Mouse (Mus musculus) forebrain, embryonic 10.5 days (tissue): ENCODE results near the gene Cptp. TPM values are rescaled to one million over a fixed set of nuclear protein-coding genes. Genes with fewer than 3 reads are reported as not detected.

Source experiments
- DNase-seq: peaks from one replicate; pipeline ENCODE4 v3.0.0-alpha.2; 2017; ENCODE audit warnings: low spot score; ENCODE audit errors: extremely low spot score
- H3K27ac ChIP-seq: fragments of 300-500 bp; sonication (generic); 2 replicates; pipeline ENCODE4 v1.5.1; 2016; ENCODE audit warnings: mild to moderate bottlenecking
- H3K27me3 ChIP-seq: fragments of 300-500 bp; sonication (generic); 2 replicates; pipeline ENCODE4 v1.6.1; 2016; ENCODE audit warnings: mild to moderate bottlenecking; ENCODE audit not compliant: poor library complexity, severe bottlenecking
- H3K36me3 ChIP-seq: fragments of 300-500 bp; sonication (generic); replicated peaks from 2 replicates; pipeline ENCODE4 v1.6.1; 2016; ENCODE audit warnings: mild to moderate bottlenecking, moderate library complexity
- H3K4me1 ChIP-seq: fragments of 300-500 bp; sonication (generic); 2 replicates; pipeline ENCODE4 v1.6.1; 2016
- H3K4me3 ChIP-seq: fragments of 300-500 bp; sonication (generic); 2 replicates; pipeline ENCODE4 v1.5.1; 2016; ENCODE audit warnings: mild to moderate bottlenecking, moderate library complexity
- H3K9me3 ChIP-seq: fragments of 300-500 bp; sonication (generic); 2 replicates; pipeline ENCODE4 v1.6.1; 2016; ENCODE audit warnings: mild to moderate bottlenecking, moderate library complexity
- WGBS: fragments of 180-500 bp; shearing (Covaris S2); methylation state at CpG from one replicate; pipeline ENCODE4 v1.1.7; 2016; 5-methylcytosine and 5-hydroxymethylcytosine counted together
- microRNA-seq: library from miRNA; unstranded; fragments of <30 nt; microRNA quantifications from one replicate; pipeline ENCODE4, GENCODE M21; 2017
- polyA plus RNA-seq: library from polyadenylated mRNA; unstranded; fragments of >200 nt; fragmentation: Nextera tagmentation; extraction: Ambion mirVana; gene quantifications from 2 replicates; pipeline ENCODE4 v1.2.1, GENCODE M21; 2016

Cptp gene
- polyA plus RNA-seq, 1 experiment from 2014 or later = 24.0 TPM

GRCm38 (mm10) chr4:155833836-155834235 lies 35.4 kb downstream of the Cptp start:
- no peaks in the 10 kb centered on the region; the same call in 1 of the 2 replicates for H3K9me3 ChIP-seq
- 49% methylated on average over 2 of the region's 2 CpGs for WGBS
- H3K4me3 ChIP-seq = peak overlapping the region; percentile 25

GRCm38 (mm10) chr4:155833234-155833633 lies 36.0 kb downstream of the Cptp start:
- DNase-seq = no peak
- Histone ChIP-seq H3K27me3 (no peaks in the 10 kb centered on the region), H3K36me3 (peaks cover 33% of the 10 kb centered on the region), H3K9me3 (no peaks in the 10 kb centered on the region; the same call in 1 of the 2 replicates), H3K4me3 (peak overlapping the region; percentile 25; the same call in 1 of the 2 replicates), H3K27ac (no peak overlapping the region), H3K4me1 (peaks cover 36% of the 10 kb centered on the region)
- WGBS = 91% methylated on average over 4 of the region's 4 CpGs

More at GRCm38 (mm10) chr4:155833836-155834235, 35.4 kb downstream of the Cptp start:
- Histone ChIP-seq H3K36me3 (peaks cover 28% of the 10 kb centered on the region), H3K27ac (no peak overlapping the region), H3K4me1 (peaks cover 40% of the 10 kb centered on the region), H3K27me3 (no peaks in the 10 kb centered on the region)
- DNase-seq = peak; percentile 65

GRCm38 (mm10) chr4:155832321-155832720 lies 36.9 kb downstream of the Cptp start:
- Histone ChIP-seq H3K36me3 (peaks cover 42% of the 10 kb centered on the region), H3K9me3 (no peaks in the 10 kb centered on the region; the same call in 1 of the 2 replicates), H3K4me3 (peak overlapping the region; percentile 81), H3K27ac (peak overlapping the region; percentile 89), H3K4me1 (peaks cover 29% of the 10 kb centered on the region), H3K27me3 (no peaks in the 10 kb centered on the region)
- 58% methylated on average over 10 of the region's 10 CpGs for WGBS
- DNase-seq = no peak

GRCm38 (mm10) chr4:155831831-155832230 lies 37.4 kb downstream of the Cptp start:
- H3K4me3 ChIP-seq = peak overlapping the region; percentile 81
- WGBS = 2% methylated on average over 25 of the region's 25 CpGs
- H3K36me3 ChIP-seq = peaks cover 47% of the 10 kb centered on the region
- H3K27me3 ChIP-seq = no peaks in the 10 kb centered on the region
- peaks cover 29% of the 10 kb centered on the region for H3K4me1 ChIP-seq
- DNase-seq = no peak
- H3K9me3 ChIP-seq = no peaks in the 10 kb centered on the region; the same call in 1 of the 2 replicates
- H3K27ac ChIP-seq = peak overlapping the region; percentile 89

- Histone ChIP-seq H3K27me3 (no peaks in the 10 kb centered on the region), H3K27ac (peak within 1 kb of the TSS; percentile 89), H3K36me3 (peaks cover 52% of the 10 kb centered on the region), H3K4me3 (peak within 1 kb of the TSS; percentile 81), H3K9me3 (no peaks in the 10 kb centered on the region), H3K4me1 (peaks cover 29% of the 10 kb centered on the region)
- under 1% methylated on average over 49 of the region's 49 CpGs for WGBS
- peak; percentile 98 for DNase-seq
Observed at GRCm38 (mm10) chr4:155831205-155831766, 38.0 kb downstream of the Cptp start, which contains the start of gene Aurkaip1. TSS of gene Aurkaip1 (plus strand) at chr4:155831272.

GRCm38 (mm10) chr4:155830596-155830995 lies 38.6 kb downstream of the Cptp start:
- Histone ChIP-seq H3K36me3 (peaks cover 59% of the 10 kb centered on the region), H3K4me3 (peak overlapping the region; percentile 81), H3K27me3 (no peaks in the 10 kb centered on the region), H3K4me1 (peaks cover 29% of the 10 kb centered on the region), H3K9me3 (no peaks in the 10 kb centered on the region), H3K27ac (no peak overlapping the region)
- WGBS = 56% methylated on average over 8 of the region's 8 CpGs
- DNase-seq = no peak

GRCm38 (mm10) chr4:155829866-155830265 lies 39.4 kb downstream of the Cptp start:
- H3K27me3 ChIP-seq = no peaks in the 10 kb centered on the region
- H3K9me3 ChIP-seq = no peaks in the 10 kb centered on the region
- H3K4me3 ChIP-seq = no peak overlapping the region; the same call in 1 of the 2 replicates
- peaks cover 29% of the 10 kb centered on the region for H3K4me1 ChIP-seq
- no peak overlapping the region for H3K27ac ChIP-seq
- H3K36me3 ChIP-seq = peaks cover 67% of the 10 kb centered on the region
- 94% methylated on average over 4 of the region's 4 CpGs for WGBS
- no peak for DNase-seq

- WGBS = 96% methylated on average over 16 of the region's 16 CpGs
- peaks cover 100% of the 10 kb centered on the region for H3K36me3 ChIP-seq
- H3K27ac ChIP-seq = no peak overlapping the region
Observed at GRCm38 (mm10) chr4:155823443-155823842, 45.8 kb downstream of the Cptp start.

GRCm38 (mm10) chr4:155821025-155821424 lies 48.2 kb downstream of the Cptp start:
- WGBS = 83% methylated on average over 7 of the region's 7 CpGs
- H3K36me3 ChIP-seq = peaks cover 100% of the 10 kb centered on the region
- H3K27ac ChIP-seq = no peak overlapping the region
- H3K4me1 ChIP-seq = no peaks in the 10 kb centered on the region
- H3K9me3 ChIP-seq = no peaks in the 10 kb centered on the region
- no peak overlapping the region for H3K4me3 ChIP-seq
- no peak for DNase-seq
- no peaks in the 10 kb centered on the region for H3K27me3 ChIP-seq

More at GRCm38 (mm10) chr4:155823443-155823842, 45.8 kb downstream of the Cptp start:
- no peak for DNase-seq
- H3K27me3 ChIP-seq = no peaks in the 10 kb centered on the region
- H3K4me3 ChIP-seq = no peak overlapping the region
- no peaks in the 10 kb centered on the region for H3K4me1 ChIP-seq
- H3K9me3 ChIP-seq = no peaks in the 10 kb centered on the region

- 89% methylated on average over 4 of the region's 4 CpGs for WGBS
- Histone ChIP-seq H3K4me1 (peaks cover 17% of the 10 kb centered on the region), H3K36me3 (peaks cover 93% of the 10 kb centered on the region), H3K27me3 (no peaks in the 10 kb centered on the region), H3K27ac (no peak overlapping the region), H3K4me3 (no peak overlapping the region), H3K9me3 (no peaks in the 10 kb centered on the region)
- no peak for DNase-seq
Observed at GRCm38 (mm10) chr4:155817533-155817932, 51.7 kb downstream of the Cptp start.

Small RNA genes within 50 kb of the gene (microRNA-seq; reads per million reads assigned to microRNA genes)
- not detected for gene Gm22991

Other genes starting within 250 kb of the Cptp start
- gene Cdk11b, start 244.6 kb downstream of the Cptp start, polyA plus RNA-seq = 83.9 and 86.7 TPM in 2 replicates
- gene Gm10563, start 224.0 kb downstream of the Cptp start, polyA plus RNA-seq = not detected in 2 replicates
- gene Mmp23, start 216.1 kb downstream of the Cptp start, polyA plus RNA-seq = 1.8 and 2.8 TPM in 2 replicates
- 16.8 and 18.3 TPM in 2 replicates for gene Mib2, start 200.2 kb downstream of the Cptp start, polyA plus RNA-seq
- gene Fndc10, start 175.1 kb downstream of the Cptp start, polyA plus RNA-seq = 0.64 and 0.67 TPM in 2 replicates
- 163 and 164 TPM in 2 replicates for gene Ssu72, start 164.6 kb downstream of the Cptp start, polyA plus RNA-seq
- 0.36 and 0.77 TPM in 2 replicates for gene Tmem240, start 134.6 kb downstream of the Cptp start, polyA plus RNA-seq
- gene Atad3a, start 108.3 kb downstream of the Cptp start, polyA plus RNA-seq = 141 and 149 TPM in 2 replicates
- 9.7 and 11.3 TPM in 2 replicates for gene Vwa1, start 94.7 kb downstream of the Cptp start, polyA plus RNA-seq
- gene Tmem88b, start 83.6 kb downstream of the Cptp start, polyA plus RNA-seq = 0.24 and 0.27 TPM in 2 replicates
- not detected in 2 replicates for gene Ankrd65, start 79.0 kb downstream of the Cptp start, polyA plus RNA-seq
- gene Mrpl20, start 66.6 kb downstream of the Cptp start, polyA plus RNA-seq = 253 and 258 TPM in 2 replicates
- 166 and 168 TPM in 2 replicates for gene Ccnl2, start 57.0 kb downstream of the Cptp start, polyA plus RNA-seq
- gene Aurkaip1, start 38.2 kb downstream of the Cptp start, polyA plus RNA-seq = 165 and 172 TPM in 2 replicates
- gene Mxra8, start 29.8 kb downstream of the Cptp start, polyA plus RNA-seq = 37.6 and 39.4 TPM in 2 replicates
- 4.6 and 5.3 TPM in 2 replicates for gene Dvl1, start 22.0 kb downstream of the Cptp start, polyA plus RNA-seq
- 0.12 and 0.33 TPM in 2 replicates for gene Tas1r3, start 6.1 kb downstream of the Cptp start, polyA plus RNA-seq
- 120 and 121 TPM in 2 replicates for gene Ints11, start 106 bp upstream of the Cptp start, polyA plus RNA-seq
- gene Pusl1, start 22.3 kb upstream of the Cptp start, polyA plus RNA-seq = 54.5 and 56.3 TPM in 2 replicates
- 24.3 and 24.5 TPM in 2 replicates for gene Acap3, start 22.4 kb upstream of the Cptp start, polyA plus RNA-seq
- 144 and 150 TPM in 2 replicates for gene Ube2j2, start 74.4 kb upstream of the Cptp start, polyA plus RNA-seq
- 18.4 and 20.9 TPM in 2 replicates for gene C1qtnf12, start 92.9 kb upstream of the Cptp start, polyA plus RNA-seq
- gene B3galt6, start 123.2 kb upstream of the Cptp start, polyA plus RNA-seq = 12.7 and 14.0 TPM in 2 replicates
- 134 and 135 TPM in 2 replicates for gene Sdf4, start 123.4 kb upstream of the Cptp start, polyA plus RNA-seq
- gene Tnfrsf4, start 144.4 kb upstream of the Cptp start, polyA plus RNA-seq = 0.72 and 1.1 TPM in 2 replicates
- gene Tnfrsf18, start 156.7 kb upstream of the Cptp start, polyA plus RNA-seq = 0.72 and 1.1 TPM in 2 replicates
- 0.10 and 0.41 TPM in 2 replicates for gene Ttll10, start 190.0 kb upstream of the Cptp start, polyA plus RNA-seq
- gene 9430015G10Rik, start 240.5 kb upstream of the Cptp start, polyA plus RNA-seq = 81.2 and 86.9 TPM in 2 replicates